9 mouse cellular contexts compared by ENCODE assay signal in genomic region chr12:45162011-45162410, GRCm38 (mm10).
A peak's percentile ranks its signal among the peaks of the same experiment; 100 is the strongest.
DNase-seq lines count a peak whose midpoint lies in the region; TF ChIP-seq lines count a peak whose summit lies in the region.
"Had no signal": no experiment of that assay in that cellular context is flagged by ENCODE, and none has a peak within 500 bp of the region (broad histone marks: within the 10 kb centered on the region; RNA-seq: fewer than 3 reads in every experiment).

No protein-coding gene starts in this region.

- no peaks in the 10 kb centered on the region for H3K9me3 ChIP-seq in E14TG2a.4 (ENCODE audit: low read length)
- H3K9me3 ChIP-seq: megakaryocyte, embryonic 14.5 days had no signal

- no peaks in the 10 kb centered on the region for H3K27me3 ChIP-seq in E14TG2a.4 (ENCODE audit: insufficient read depth, low read length)

- no peak overlapping the region for H3K27ac ChIP-seq in gastrocnemius, adult 2 months

- intact Hi-C loops in gastrocnemius, adult 2 months (cut with DNase I): no loop called here
- intact Hi-C loops in gastrocnemius, postnatal 36 days (cut with DNase I): loop anchor here (10.0 kb wide), 1 partner anchor 157 kb away; no protein-coding TSS in a partner anchor

- peak; percentile 67 for TF ChIP-seq CTCF in gastrocnemius, adult 2 months (IDR thresholded peaks at IDR 0.05)
- peak; percentile 33 for TF ChIP-seq CTCF in E14TG2a.4 (conservative IDR thresholded peaks at IDR 0.05; ENCODE audit: low read length)

- no peak overlapping the region for H3K4me3 ChIP-seq in gastrocnemius, adult 2 months
- no peak overlapping the region for H3K4me3 ChIP-seq in E14TG2a.4 (replicated peaks; ENCODE audit: low read length)
- H3K4me3 ChIP-seq: megakaryocyte, embryonic 14.5 days had no signal

- DNase-seq in gastrocnemius, adult 2 months: no peak
- no peak for DNase-seq in gastrocnemius, postnatal 36 days
- DNase-seq in embryo, embryonic 11.5 days (ENCODE audit: low read depth, low spot score): peak; percentile 5
- DNase-seq in kidney, postnatal 14 days: peak; percentile 42
- peak; percentile 50 for DNase-seq in retina, embryonic 14.5 days (ENCODE audit: low spot score)
- DNase-seq in thymus, postnatal 14 days: no peak
- no peak for DNase-seq in cerebellum, postnatal 4 days (ENCODE audit: low spot score in 2 of 2)

- no peaks in the 10 kb centered on the region for H3K4me1 ChIP-seq in E14TG2a.4 (replicated peaks; ENCODE audit: low read depth, low read length)
- H3K4me1 ChIP-seq: megakaryocyte, embryonic 14.5 days had no signal

- H3K36me3 ChIP-seq in E14TG2a.4 (ENCODE audit: insufficient read depth, low read length): no peaks in the 10 kb centered on the region

Comparison
In these comparisons a context has a peak if more than half of its experiments do, and no peak if none do; other contexts are left out.
1. DNase-seq: peak in embryo, embryonic 11.5 days (single experiment), kidney, postnatal 14 days (single experiment) and retina, embryonic 14.5 days (single experiment); none in gastrocnemius, adult 2 months (single experiment), gastrocnemius, postnatal 36 days (0 of 2), thymus, postnatal 14 days (single experiment) and cerebellum, postnatal 4 days (0 of 2).